8 mouse cellular contexts compared by ENCODE assay signal in genomic region chr15:79192885-79193845, GRCm38 (mm10). TPM values are rescaled to one million over a fixed set of nuclear protein-coding genes. Genes with fewer than 3 reads are reported as not detected.
A peak's percentile ranks its signal among the peaks of the same experiment; 100 is the strongest.
DNase-seq lines count a peak whose midpoint lies in the region; ATAC-seq and TF ChIP-seq lines count a peak whose summit lies in the region.

No protein-coding gene starts in this region.

- ATAC-seq in heart, embryonic 15.5 days (replicated peaks; ENCODE audit: insufficient number of reproducible peaks, insufficient read depth, low FRiP score, low read depth): peak; percentile 70
- ATAC-seq in midbrain, embryonic 14.5 days (ENCODE audit: low FRiP score, low TSS enrichment): peak; percentile 79
- no peak for ATAC-seq in granulocyte monocyte progenitor cell, adult 5-6 weeks (replicated peaks; ENCODE audit: poor library complexity, severe bottlenecking)

- intact Hi-C loops in heart, postnatal 25 days (cut with DNase I): no loop called here
- intact Hi-C loops in left cerebral cortex, adult 2 months (cut with DNase I): no loop called here

- H3K4me2 ChIP-seq in heart, embryonic 15.5 days: peak overlapping the region; percentile 43
- H3K4me2 ChIP-seq in midbrain, embryonic 14.5 days (ENCODE audit: low read length): peak overlapping the region; percentile 28

- H3K9me3 ChIP-seq in heart, embryonic 15.5 days (replicated peaks): no peaks in the 10 kb centered on the region
- no peaks in the 10 kb centered on the region for H3K9me3 ChIP-seq in midbrain, embryonic 14.5 days (ENCODE audit: control insufficient read depth, low read length)

- no peak for TF ChIP-seq CTCF in left cerebral cortex, adult 2 months (IDR thresholded peaks at IDR 0.05)

- H3K36me3 ChIP-seq in heart, embryonic 15.5 days: no peaks in the 10 kb centered on the region
- no peaks in the 10 kb centered on the region for H3K36me3 ChIP-seq in midbrain, embryonic 14.5 days (ENCODE audit: control insufficient read depth, insufficient read depth, low read length)

- H3K27me3 ChIP-seq in heart, embryonic 15.5 days: no peaks in the 10 kb centered on the region
- H3K27me3 ChIP-seq in midbrain, embryonic 14.5 days (ENCODE audit: control insufficient read depth, insufficient read depth, low read length): no peaks in the 10 kb centered on the region

- H3K27ac ChIP-seq in heart, embryonic 15.5 days: peak overlapping the region; percentile 83
- H3K27ac ChIP-seq in left cerebral cortex, adult 2 months: peak overlapping the region; percentile 73
- H3K27ac ChIP-seq in midbrain, embryonic 14.5 days (replicated peaks; ENCODE audit: low read depth, low read length): peak overlapping the region; percentile 90

- 37% methylated on average over 26 of the region's 27 CpGs for WGBS in heart, embryonic 15.5 days
- 6% methylated on average over 27 of the region's 27 CpGs for WGBS in midbrain, embryonic 14.5 days

- peak; percentile 36 to 52 for DNase-seq in heart, adult 18-20 months
- DNase-seq in heart, postnatal 25 days (ENCODE audit: low spot score): no peak
- DNase-seq in embryo, embryonic 11.5 days (ENCODE audit: low read depth, low spot score): peak; percentile 34
- peak; percentile 24 to 47 for DNase-seq in left cerebral cortex, adult 2 months (ENCODE audit: extremely low spot score in 1 of 2, low spot score in 2 of 2)
- peak; percentile 83 for DNase-seq in midbrain, embryonic 14.5 days
- DNase-seq in kidney, postnatal 25 days: no peak

- H3K4me1 ChIP-seq in heart, embryonic 15.5 days (replicated peaks): peaks cover 36% of the 10 kb centered on the region
- peaks cover 21% of the 10 kb centered on the region for H3K4me1 ChIP-seq in midbrain, embryonic 14.5 days (ENCODE audit: control insufficient read depth, insufficient read depth, low read length)

- no peak overlapping the region for H3K4me3 ChIP-seq in heart, embryonic 15.5 days
- 0 out of 2 replicates have a peak overlapping the region, but pooled peaks have one; percentile 7 for H3K4me3 ChIP-seq in left cerebral cortex, adult 2 months
- H3K4me3 ChIP-seq in midbrain, embryonic 14.5 days (replicated peaks; ENCODE audit: low read depth, low read length): no peak overlapping the region

- peak overlapping the region; percentile 35; the same call in 1 of the 2 replicates for H3K9ac ChIP-seq in heart, embryonic 15.5 days
- peak overlapping the region; percentile 36 for H3K9ac ChIP-seq in midbrain, embryonic 14.5 days (replicated peaks; ENCODE audit: low read length)

RNA-seq across cellular contexts. Expression of gene Sox10, which starts 28.1 kb away (rescaled TPM):
- 1 to 10 TPM; 1.4 TPM for total RNA-seq in heart, adult 18-20 months (2021)
- total RNA-seq in heart, postnatal 25 days (2021): 1 to 10 TPM in 1 of 2 experiments, under 1 TPM in 1; 0.92 to 1.3 TPM
- 0.45 and 1.3 TPM in 2 replicates for polyA plus RNA-seq in heart, embryonic 15.5 days (2015; fragmentation: Nextera tagmentation; extraction: Ambion mirVana)
- 10 to 100 TPM; 17.1 to 18.7 TPM for total RNA-seq in left cerebral cortex, adult 2 months (2021)
- polyA plus RNA-seq in midbrain, embryonic 14.5 days (2014; fragmentation: Nextera tagmentation; extraction: Ambion mirVana): 1.5 and 2.3 TPM in 2 replicates
- not detected in 2 replicates for total RNA-seq in granulocyte monocyte progenitor cell, adult 5-6 weeks (2014; fragmentation: Nextera tagmentation)
- not detected in 2 replicates for total RNA-seq in granulocyte monocyte progenitor cell, adult 5-6 weeks (2017)

RNA-seq across cellular contexts. Expression of gene Pick1, which starts 35.8 kb away (rescaled TPM):
- total RNA-seq in heart, adult 18-20 months (2021): 10 to 100 TPM; 22.4 to 22.8 TPM
- total RNA-seq in heart, postnatal 25 days (2021): 10 to 100 TPM; 21.5 to 22.3 TPM
- polyA plus RNA-seq in heart, embryonic 15.5 days (2015; fragmentation: Nextera tagmentation; extraction: Ambion mirVana): 29.5 and 39.9 TPM in 2 replicates
- total RNA-seq in left cerebral cortex, adult 2 months (2021): 10 to 100 TPM; 55.7 to 57.8 TPM
- 47.7 and 74.3 TPM in 2 replicates for polyA plus RNA-seq in midbrain, embryonic 14.5 days (2014; fragmentation: Nextera tagmentation; extraction: Ambion mirVana)
- total RNA-seq in granulocyte monocyte progenitor cell, adult 5-6 weeks (2014; fragmentation: Nextera tagmentation): 7.8 and 11.3 TPM in 2 replicates
- 5.3 and 8.4 TPM in 2 replicates for total RNA-seq in granulocyte monocyte progenitor cell, adult 5-6 weeks (2017)

RNA-seq across cellular contexts. Expression of gene Gm49486, which starts 36.0 kb away (rescaled TPM):
- 1 to 10 TPM; 1.2 to 1.3 TPM for total RNA-seq in heart, adult 18-20 months (2021)
- under 1 TPM; 0.55 to 0.73 TPM for total RNA-seq in heart, postnatal 25 days (2021)
- polyA plus RNA-seq in heart, embryonic 15.5 days (2015; fragmentation: Nextera tagmentation; extraction: Ambion mirVana): 0.61 and 0.73 TPM in 2 replicates
- 1 to 10 TPM; 1.0 TPM for total RNA-seq in left cerebral cortex, adult 2 months (2021)
- 1.6 TPM in 2 replicates for polyA plus RNA-seq in midbrain, embryonic 14.5 days (2014; fragmentation: Nextera tagmentation; extraction: Ambion mirVana)
- 0.83 TPM in 1 of 2 replicates, not detected in the other for total RNA-seq in granulocyte monocyte progenitor cell, adult 5-6 weeks (2014; fragmentation: Nextera tagmentation)
- total RNA-seq in granulocyte monocyte progenitor cell, adult 5-6 weeks (2017): 0.52 TPM in 1 of 2 replicates, not detected in the other

RNA-seq across cellular contexts. Expression of gene 1700088E04Rik, which starts 52.1 kb away (rescaled TPM):
- total RNA-seq in heart, adult 18-20 months (2021): 1 to 10 TPM in 1 of 2 experiments, under 1 TPM in 1; 0.89 to 3.4 TPM
- total RNA-seq in heart, postnatal 25 days (2021): 1 to 10 TPM; 1.6 to 1.7 TPM
- 7.4 and 8.1 TPM in 2 replicates for polyA plus RNA-seq in heart, embryonic 15.5 days (2015; fragmentation: Nextera tagmentation; extraction: Ambion mirVana)
- 10 to 100 TPM; 12.0 to 12.9 TPM for total RNA-seq in left cerebral cortex, adult 2 months (2021)
- 14.0 and 17.3 TPM in 2 replicates for polyA plus RNA-seq in midbrain, embryonic 14.5 days (2014; fragmentation: Nextera tagmentation; extraction: Ambion mirVana)
- total RNA-seq in granulocyte monocyte progenitor cell, adult 5-6 weeks (2014; fragmentation: Nextera tagmentation): not detected in 2 replicates
- not detected in 2 replicates for total RNA-seq in granulocyte monocyte progenitor cell, adult 5-6 weeks (2017)

RNA-seq across cellular contexts. Expression of gene Polr2f, which starts 52.4 kb away (rescaled TPM):
- 100 to 1,000 TPM; 135 TPM for total RNA-seq in heart, adult 18-20 months (2021)
- 100 to 1,000 TPM; 132 TPM for total RNA-seq in heart, postnatal 25 days (2021)
- polyA plus RNA-seq in heart, embryonic 15.5 days (2015; fragmentation: Nextera tagmentation; extraction: Ambion mirVana): 207 and 240 TPM in 2 replicates
- 100 to 1,000 TPM; 100 to 103 TPM for total RNA-seq in left cerebral cortex, adult 2 months (2021)
- 287 and 355 TPM in 2 replicates for polyA plus RNA-seq in midbrain, embryonic 14.5 days (2014; fragmentation: Nextera tagmentation; extraction: Ambion mirVana)
- total RNA-seq in granulocyte monocyte progenitor cell, adult 5-6 weeks (2014; fragmentation: Nextera tagmentation): 60.5 and 134 TPM in 2 replicates
- total RNA-seq in granulocyte monocyte progenitor cell, adult 5-6 weeks (2017): 91.1 and 113 TPM in 2 replicates

Comparison
In these comparisons a context has a peak if more than half of its experiments do, and no peak if none do; other contexts are left out.
1. DNase-seq: peak in heart, adult 18-20 months (2 of 2), embryo, embryonic 11.5 days (single experiment), left cerebral cortex, adult 2 months (2 of 2) and midbrain, embryonic 14.5 days (single experiment); none in heart, postnatal 25 days (single experiment) and kidney, postnatal 25 days (0 of 2).
2. RNA of gene Sox10, which starts 28.1 kb away (total RNA-seq): 17.1 to 18.7 TPM in left cerebral cortex, adult 2 months; 1.4 TPM in heart, adult 18-20 months, 0.92 to 1.3 TPM in heart, postnatal 25 days and not detected in granulocyte monocyte progenitor cell, adult 5-6 weeks; every median in the first group is over 4 times any median in the second.
3. Peak in every context shown above with its lines, with median percentiles within 50 percentile points of each other: H3K27ac ChIP-seq.